Mouse (Mus musculus): ENCODE data around the gene Ddx11. TPM values are rescaled to one million over a fixed set of nuclear protein-coding genes. Genes with fewer than 3 reads are reported as not detected.

Ddx11 gene
- polyA plus RNA-seq, 1 experiment from 2014 or later: 24.1 TPM

GRCm38 (mm10) chr17:66090251-66090650 lies 33.1 kb upstream of the Ddx11 start:
- Histone ChIP-seq H3K4me3 (ENCODE audit: low read depth, low read length) (no peak overlapping the region), H3K36me3 (ENCODE audit: control insufficient read depth, insufficient read depth, low read length) (peaks cover 22% of the 10 kb centered on the region), H3K9me3 (ENCODE audit: control insufficient read depth, low read length) (no peaks in the 10 kb centered on the region), H3K27ac (ENCODE audit: low read depth, low read length) (no peak overlapping the region), H3K27me3 (replicated peaks; ENCODE audit: control insufficient read depth, insufficient read depth, low read length) (no peaks in the 10 kb centered on the region), H3K4me1 (replicated peaks; ENCODE audit: control insufficient read depth, insufficient read depth, low read length) (no peaks in the 10 kb centered on the region), H3K9ac (ENCODE audit: low read depth, low read length) (no peak overlapping the region), H3K4me2 (no peak overlapping the region)
- no peak for ATAC-seq (replicated peaks; ENCODE audit: low FRiP score)
- no peak for DNase-seq (ENCODE audit: low spot score)

GRCm38 (mm10) chr17:66091392-66091791 lies 31.9 kb upstream of the Ddx11 start:
- ATAC-seq (replicated peaks; ENCODE audit: low FRiP score) (no peak), DNase-seq (ENCODE audit: low spot score) (no peak)
- H3K9ac ChIP-seq (ENCODE audit: low read depth, low read length): no peak overlapping the region
- H3K27me3 ChIP-seq (replicated peaks; ENCODE audit: control insufficient read depth, insufficient read depth, low read length): no peaks in the 10 kb centered on the region
- H3K27ac ChIP-seq (ENCODE audit: low read depth, low read length): no peak overlapping the region; the same call in 1 of the 2 replicates
- no peak overlapping the region for H3K4me2 ChIP-seq
- H3K9me3 ChIP-seq (ENCODE audit: control insufficient read depth, low read length): no peaks in the 10 kb centered on the region
- WGBS: 84% methylated on average over 2 of the region's 2 CpGs
- H3K36me3 ChIP-seq (ENCODE audit: control insufficient read depth, insufficient read depth, low read length): peaks cover 22% of the 10 kb centered on the region
- no peaks in the 10 kb centered on the region for H3K4me1 ChIP-seq (replicated peaks; ENCODE audit: control insufficient read depth, insufficient read depth, low read length)
- H3K4me3 ChIP-seq (ENCODE audit: low read depth, low read length): no peak overlapping the region

GRCm38 (mm10) chr17:66092065-66092464 lies 31.3 kb upstream of the Ddx11 start:
- H3K27ac ChIP-seq (ENCODE audit: low read depth, low read length): no peak overlapping the region
- no peak overlapping the region for H3K4me2 ChIP-seq
- H3K4me3 ChIP-seq (ENCODE audit: low read depth, low read length): no peak overlapping the region
- no peaks in the 10 kb centered on the region for H3K9me3 ChIP-seq (ENCODE audit: control insufficient read depth, low read length)
- WGBS: 89% methylated on average over 2 of the region's 2 CpGs
- no peak for DNase-seq (ENCODE audit: low spot score)
- no peaks in the 10 kb centered on the region for H3K4me1 ChIP-seq (replicated peaks; ENCODE audit: control insufficient read depth, insufficient read depth, low read length)
- no peak for ATAC-seq (replicated peaks; ENCODE audit: low FRiP score)
- H3K9ac ChIP-seq (ENCODE audit: low read depth, low read length): no peak overlapping the region
- H3K27me3 ChIP-seq (replicated peaks; ENCODE audit: control insufficient read depth, insufficient read depth, low read length): no peaks in the 10 kb centered on the region
- peaks cover 21% of the 10 kb centered on the region for H3K36me3 ChIP-seq (ENCODE audit: control insufficient read depth, insufficient read depth, low read length)

DNA sequence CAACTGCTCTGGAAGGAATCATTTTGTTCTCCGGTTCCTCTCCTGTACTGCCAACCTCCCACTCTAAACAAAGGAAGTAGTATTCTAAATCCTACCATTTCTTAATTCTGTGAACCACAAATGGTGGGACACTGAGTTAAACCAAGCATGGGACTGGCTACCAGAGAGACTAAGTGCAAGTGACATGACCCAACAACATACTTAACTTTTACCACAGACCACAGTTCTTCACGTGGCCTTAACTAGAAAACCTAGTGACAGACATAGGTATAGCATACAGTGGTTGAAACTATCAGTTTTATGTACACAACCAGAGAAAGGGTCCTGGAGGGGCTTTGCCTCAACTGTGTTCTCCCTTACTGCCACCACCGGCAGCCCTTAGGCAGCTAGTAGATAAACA lies 30.7 kb upstream of the Ddx11 start:
- Histone ChIP-seq H3K4me1 (replicated peaks; ENCODE audit: control insufficient read depth, insufficient read depth, low read length) (no peaks in the 10 kb centered on the region), H3K9me3 (ENCODE audit: control insufficient read depth, low read length) (no peaks in the 10 kb centered on the region), H3K27me3 (replicated peaks; ENCODE audit: control insufficient read depth, insufficient read depth, low read length) (no peaks in the 10 kb centered on the region), H3K4me3 (ENCODE audit: low read depth, low read length) (no peak overlapping the region), H3K9ac (ENCODE audit: low read depth, low read length) (no peak overlapping the region), H3K36me3 (ENCODE audit: control insufficient read depth, insufficient read depth, low read length) (peaks cover 18% of the 10 kb centered on the region), H3K4me2 (no peak overlapping the region), H3K27ac (ENCODE audit: low read depth, low read length) (no peak overlapping the region)
- DNase-seq (ENCODE audit: low spot score) (no peak), ATAC-seq (replicated peaks; ENCODE audit: low FRiP score) (no peak)
- 83% methylated on average over 3 of the region's 3 CpGs for WGBS

DNA sequence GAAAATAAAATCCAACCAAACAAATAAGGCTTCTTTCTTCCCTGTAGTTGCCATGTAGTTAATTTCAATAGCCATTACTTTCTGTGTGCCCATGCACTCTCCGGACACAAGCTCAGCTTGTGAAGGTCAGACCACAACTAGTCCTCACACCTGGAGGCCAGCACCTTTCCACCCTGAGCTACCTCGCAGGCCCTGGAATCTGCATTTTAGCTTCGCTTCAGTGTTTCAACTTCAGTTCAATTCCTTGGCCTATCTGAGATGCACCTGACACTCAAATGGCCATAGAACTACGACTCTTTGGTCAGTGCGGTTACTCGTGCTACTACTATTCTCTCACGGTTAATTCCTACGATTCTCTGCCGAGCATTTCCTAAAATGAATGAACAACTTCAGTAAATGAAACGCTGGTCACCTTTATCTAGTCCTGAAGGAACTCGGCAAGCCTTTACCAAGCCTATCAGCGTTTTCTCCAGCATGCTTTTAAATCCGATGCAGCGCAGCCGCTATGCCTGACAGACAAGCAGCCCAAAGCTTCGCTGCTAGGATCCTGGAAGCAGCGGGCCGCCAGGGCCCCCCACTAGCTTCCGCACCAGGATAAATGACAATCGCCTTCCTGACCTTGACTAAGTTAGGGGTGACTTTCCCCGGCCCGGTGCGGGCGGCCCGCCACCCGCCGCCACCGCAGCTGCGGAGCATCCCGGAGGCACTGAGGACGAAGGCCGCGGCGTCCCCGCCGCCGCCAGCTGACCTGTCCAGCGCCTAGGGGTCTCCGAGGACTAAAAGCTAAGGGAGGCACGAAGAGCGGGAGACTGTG lies 22.5 kb upstream of the Ddx11 start:
- WGBS: under 1% methylated on average over 41 of the region's 41 CpGs
- Histone ChIP-seq H3K27me3 (replicated peaks; ENCODE audit: control insufficient read depth, insufficient read depth, low read length) (no peaks in the 10 kb centered on the region), H3K9me3 (ENCODE audit: control insufficient read depth, low read length) (no peaks in the 10 kb centered on the region), H3K4me3 (ENCODE audit: low read depth, low read length) (peak overlapping the region; percentile 89), H3K27ac (ENCODE audit: low read depth, low read length) (peak overlapping the region; percentile 91), H3K36me3 (ENCODE audit: control insufficient read depth, insufficient read depth, low read length) (no peaks in the 10 kb centered on the region; the same call in 1 of the 2 replicates), H3K4me2 (peak overlapping the region; percentile 92), H3K9ac (ENCODE audit: low read depth, low read length) (peak overlapping the region; percentile 94), H3K4me1 (replicated peaks; ENCODE audit: control insufficient read depth, insufficient read depth, low read length) (peaks cover 7% of the 10 kb centered on the region)
- ATAC-seq (replicated peaks; ENCODE audit: low FRiP score) (peak; percentile 53), DNase-seq (ENCODE audit: low spot score) (no peak)

DNA sequence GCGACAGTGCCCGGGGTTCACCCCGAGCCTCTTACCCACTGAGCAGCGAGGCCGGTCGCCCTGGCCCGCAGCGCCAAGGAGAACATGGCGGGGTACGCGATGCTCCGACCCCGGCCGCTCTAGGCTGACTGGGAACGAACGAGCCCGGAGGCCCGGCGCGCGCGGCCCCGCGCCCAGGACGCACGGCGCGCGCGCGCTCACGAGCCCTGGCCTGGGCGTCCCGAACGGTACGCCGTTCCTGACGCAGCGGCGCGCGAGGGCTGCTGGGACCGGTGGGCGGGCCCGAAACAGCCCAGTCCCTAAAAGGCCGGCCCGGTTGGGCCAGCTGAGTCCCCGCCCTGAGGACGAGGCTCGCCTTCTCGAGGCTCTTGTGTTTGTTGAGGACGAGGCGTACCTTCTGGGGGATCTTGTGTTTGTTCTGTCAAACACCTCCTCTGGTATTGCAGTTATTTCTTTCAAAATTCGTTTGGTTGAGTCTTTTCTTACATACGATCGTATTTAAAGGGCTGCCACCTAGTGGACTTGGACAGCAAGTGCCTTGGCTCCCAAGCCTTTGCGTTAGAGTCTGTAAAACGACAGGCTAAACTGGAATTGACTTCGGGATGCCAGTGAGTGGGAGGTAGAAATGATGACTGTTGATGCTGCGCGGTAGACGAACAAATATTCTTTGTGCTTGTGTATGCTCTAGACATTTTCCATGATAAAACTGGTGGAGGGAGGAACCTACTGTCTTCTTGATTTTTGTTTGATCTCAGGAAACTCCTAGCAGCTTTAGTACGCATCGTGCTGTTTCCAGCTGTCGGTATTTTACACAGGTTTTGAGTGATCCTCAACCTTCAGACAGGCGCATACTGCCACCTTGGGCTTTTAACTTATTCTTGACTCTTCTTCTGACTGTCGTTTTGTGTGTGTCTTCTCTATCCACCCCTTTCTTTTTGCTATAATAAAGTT lies 21.7 kb upstream of the Ddx11 start, which contains the start of gene Ndufv2:
Ndufv2 (minus strand) TSS at position 180 of the 951 bp plus-strand sequence.
- peak within 1 kb of the TSS; percentile 91 for H3K27ac ChIP-seq (ENCODE audit: low read depth, low read length)
- WGBS: 1% methylated on average over 67 of the region's 67 CpGs
- H3K4me3 ChIP-seq (ENCODE audit: low read depth, low read length): peak within 1 kb of the TSS; percentile 89

DNA sequence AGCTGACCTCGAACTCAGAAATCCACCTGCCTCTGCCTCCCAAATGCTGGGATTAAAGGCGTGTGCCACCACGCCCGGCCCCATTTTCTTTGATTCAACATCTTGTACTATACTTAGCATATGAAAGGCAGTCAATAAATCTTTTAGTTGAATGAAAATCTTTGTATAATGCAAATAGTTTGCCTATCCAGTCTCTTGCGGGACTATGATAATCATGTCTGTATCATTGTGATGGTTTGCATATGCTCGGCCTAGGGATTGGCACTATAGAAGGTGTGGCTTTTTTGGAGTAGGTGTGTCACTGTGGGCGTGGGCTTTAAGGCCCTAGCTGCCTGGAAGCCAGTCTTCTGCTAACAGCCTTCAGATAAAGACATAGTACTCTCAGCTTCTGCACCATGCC lies 19.2 kb upstream of the Ddx11 start:
- Histone ChIP-seq H3K27me3 (replicated peaks; ENCODE audit: control insufficient read depth, insufficient read depth, low read length) (no peaks in the 10 kb centered on the region), H3K4me1 (replicated peaks; ENCODE audit: control insufficient read depth, insufficient read depth, low read length) (peaks cover 7% of the 10 kb centered on the region), H3K9ac (ENCODE audit: low read depth, low read length) (no peak overlapping the region), H3K4me2 (no peak overlapping the region), H3K27ac (ENCODE audit: low read depth, low read length) (no peak overlapping the region), H3K4me3 (ENCODE audit: low read depth, low read length) (no peak overlapping the region), H3K36me3 (ENCODE audit: control insufficient read depth, insufficient read depth, low read length) (no peaks in the 10 kb centered on the region), H3K9me3 (ENCODE audit: control insufficient read depth, low read length) (no peaks in the 10 kb centered on the region)
- DNase-seq (ENCODE audit: low spot score) (no peak), ATAC-seq (replicated peaks; ENCODE audit: low FRiP score) (no peak)
- WGBS: 82% methylated on average over 7 of the region's 7 CpGs

More for the DNA sequence above, 21.7 kb upstream of the Ddx11 start, which contains the start of gene Ndufv2:
- Histone ChIP-seq H3K4me1 (replicated peaks; ENCODE audit: control insufficient read depth, insufficient read depth, low read length) (peaks cover 7% of the 10 kb centered on the region), H3K9ac (ENCODE audit: low read depth, low read length) (peak within 1 kb of the TSS; percentile 94), H3K27me3 (replicated peaks; ENCODE audit: control insufficient read depth, insufficient read depth, low read length) (no peaks in the 10 kb centered on the region), H3K4me2 (peak within 1 kb of the TSS; percentile 92), H3K9me3 (ENCODE audit: control insufficient read depth, low read length) (no peaks in the 10 kb centered on the region), H3K36me3 (ENCODE audit: control insufficient read depth, insufficient read depth, low read length) (no peaks in the 10 kb centered on the region; the same call in 1 of the 2 replicates)
- peak; percentile 96 for DNase-seq (ENCODE audit: low spot score)
- peak; percentile 100 for ATAC-seq (replicated peaks; ENCODE audit: low FRiP score)

- Histone ChIP-seq H3K27ac (ENCODE audit: low read depth, low read length) (no peak overlapping the region), H3K27me3 (replicated peaks; ENCODE audit: control insufficient read depth, insufficient read depth, low read length) (no peaks in the 10 kb centered on the region), H3K36me3 (ENCODE audit: control insufficient read depth, insufficient read depth, low read length) (no peaks in the 10 kb centered on the region), H3K9me3 (ENCODE audit: control insufficient read depth, low read length) (no peaks in the 10 kb centered on the region), H3K9ac (ENCODE audit: low read depth, low read length) (no peak overlapping the region), H3K4me3 (ENCODE audit: low read depth, low read length) (no peak overlapping the region), H3K4me2 (no peak overlapping the region), H3K4me1 (replicated peaks; ENCODE audit: control insufficient read depth, insufficient read depth, low read length) (peaks cover 7% of the 10 kb centered on the region)
- 56% methylated on average over 10 of the region's 10 CpGs for WGBS
- DNase-seq (ENCODE audit: low spot score): no peak
- no peak for ATAC-seq (replicated peaks; ENCODE audit: low FRiP score)
Measured at GRCm38 (mm10) chr17:66106601-66107267, 16.6 kb upstream of the Ddx11 start.
